Mouse (Mus musculus): ENCODE measurements at regions not wholly inside any gene's neighbourhood (a gene's known extent, or its start where the extent isn't known, plus 50 kb on each side); places are given as distances from the start of the nearest gene placed in this dataset.
"Not testable (repeated sequence)": the region's sequence is repeated elsewhere in the genome, so short reads cannot be mapped to it uniquely, and the experiment has no call there.

DNA sequence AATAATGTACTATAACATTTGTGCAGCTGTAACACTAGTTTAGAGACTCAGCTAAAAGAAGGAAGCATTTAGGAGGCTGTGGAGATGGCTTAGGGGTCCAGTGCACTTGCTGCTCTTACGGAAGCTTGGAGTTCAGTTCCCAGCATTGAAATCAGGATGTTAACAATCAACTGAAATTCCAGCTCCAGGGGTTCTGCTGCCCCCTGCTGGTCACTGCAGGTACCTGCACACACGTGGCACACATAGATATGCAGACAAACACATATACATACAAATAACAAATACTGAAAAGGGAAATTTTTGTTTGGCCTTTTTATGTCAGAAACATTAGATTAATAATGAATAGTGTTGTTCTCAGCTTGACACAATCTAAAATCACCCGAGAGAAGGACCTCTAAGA is 322.5 kb downstream of the Ajap1 start:
- DNase-seq (ENCODE audit: low read depth, low spot score), result no peak

DNA sequence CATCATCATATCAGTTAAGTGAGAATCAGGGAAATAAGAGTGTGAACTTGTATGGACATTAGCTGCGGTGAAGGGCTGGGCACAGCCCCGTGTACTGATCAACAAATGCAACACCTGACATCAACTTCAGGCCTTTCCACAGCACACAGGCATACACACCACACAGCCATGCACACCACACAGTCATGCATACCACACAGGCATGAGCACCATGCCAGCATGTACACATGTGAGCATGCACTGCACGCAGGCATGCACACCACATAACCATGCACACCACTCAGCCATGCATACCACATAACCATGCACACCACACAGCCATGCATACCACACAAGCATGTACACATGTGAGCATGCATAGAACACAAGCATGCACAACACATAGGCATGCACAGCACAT is 325.0 kb downstream of the Ajap1 start:
- no peak for DNase-seq (ENCODE audit: low read depth, low spot score)

DNA sequence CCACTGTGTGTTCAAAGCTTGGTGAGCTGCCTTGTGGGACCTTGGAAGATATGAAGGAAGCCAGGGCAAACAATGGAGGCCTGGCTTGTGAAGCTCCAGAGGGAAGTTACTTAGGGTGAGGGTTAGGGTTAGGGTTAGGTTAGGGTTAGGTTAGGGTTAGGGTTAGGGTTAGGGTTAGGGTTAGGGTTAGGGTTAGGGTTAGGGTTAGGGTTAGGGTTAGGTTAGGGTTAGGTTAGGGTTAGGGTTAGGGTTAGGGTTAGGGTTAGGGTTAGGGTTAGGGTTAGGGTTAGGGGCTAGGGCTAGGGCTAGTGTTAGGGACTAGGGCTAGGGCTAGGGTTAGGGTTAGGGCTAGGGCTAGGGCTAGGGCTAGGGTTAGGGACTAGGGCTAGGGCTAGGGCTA is 329.7 kb downstream of the Ajap1 start:
- DNase-seq (ENCODE audit: low read depth, low spot score), result not testable (repeated sequence)

DNA sequence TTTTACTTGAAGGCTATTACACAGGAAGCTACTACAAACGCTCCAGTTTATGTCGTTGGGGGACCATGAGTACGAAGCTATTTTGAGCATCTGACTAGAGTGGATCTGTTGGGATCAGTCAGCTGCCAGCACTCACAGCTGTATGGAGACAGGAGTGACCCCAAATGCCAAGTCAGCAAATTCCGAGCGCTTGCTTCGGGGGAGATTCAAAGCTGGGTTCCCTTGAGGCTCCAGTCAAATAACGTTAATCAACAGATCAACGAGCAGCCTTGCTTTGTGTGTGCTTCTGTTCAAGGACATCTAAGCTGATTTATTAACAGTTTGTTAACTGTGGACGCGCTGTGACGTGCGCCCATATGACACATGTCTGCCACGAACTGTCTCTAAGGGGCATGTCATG is 349.5 kb downstream of the Ajap1 start:
- no peak for DNase-seq (ENCODE audit: low read depth, low spot score)

DNA sequence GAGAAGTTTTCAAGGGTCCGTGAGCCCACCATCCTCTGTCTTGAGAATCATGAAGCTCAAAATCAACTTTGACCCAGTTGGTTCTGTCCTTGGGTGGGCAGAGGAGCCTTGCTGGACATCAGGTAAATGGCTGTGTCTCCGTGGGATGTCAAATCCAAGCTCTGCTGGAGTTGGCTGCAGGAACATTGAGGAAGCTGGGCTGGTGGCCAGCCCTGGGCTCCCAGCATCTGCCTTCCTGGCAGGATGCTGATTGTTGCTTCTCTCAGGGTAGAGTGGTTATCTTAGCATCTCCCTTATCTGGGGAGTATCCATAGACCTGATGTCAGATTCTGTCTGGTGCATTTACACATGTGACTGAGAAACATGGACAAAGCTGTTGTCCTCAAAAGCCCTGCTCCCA is 353.3 kb downstream of the Ajap1 start:
- no peak for DNase-seq (ENCODE audit: low read depth, low spot score)

DNA sequence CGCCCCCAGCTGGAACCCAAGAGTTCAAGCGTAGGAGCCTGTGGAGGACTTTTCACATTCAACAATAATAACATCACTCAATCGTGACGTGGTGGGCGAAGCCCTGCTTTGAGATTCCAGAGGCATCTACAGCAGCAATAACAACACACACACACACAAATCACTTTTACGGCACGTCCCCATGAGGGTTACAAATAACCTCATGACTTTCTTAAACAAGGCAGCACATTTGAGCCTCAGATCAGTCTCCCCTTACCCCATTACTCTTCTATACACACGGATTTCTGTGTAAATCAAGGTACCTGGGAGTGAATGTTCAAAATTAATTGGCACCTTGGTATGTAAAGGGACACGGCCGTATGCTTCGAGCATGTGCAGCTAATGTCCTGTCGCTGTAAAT is 354.4 kb downstream of the Ajap1 start:
- DNase-seq (ENCODE audit: low read depth, low spot score), result no peak

- no peak for DNase-seq (ENCODE audit: low read depth, low spot score)
These were observed 362.1 kb downstream of the Ajap1 start for GRCm38 (mm10) chr4:153120480-153120879.

- no peak for DNase-seq (ENCODE audit: low read depth, low spot score)
These were observed 362.9 kb downstream of the Ajap1 start for GRCm38 (mm10) chr4:153119647-153120102.

DNA sequence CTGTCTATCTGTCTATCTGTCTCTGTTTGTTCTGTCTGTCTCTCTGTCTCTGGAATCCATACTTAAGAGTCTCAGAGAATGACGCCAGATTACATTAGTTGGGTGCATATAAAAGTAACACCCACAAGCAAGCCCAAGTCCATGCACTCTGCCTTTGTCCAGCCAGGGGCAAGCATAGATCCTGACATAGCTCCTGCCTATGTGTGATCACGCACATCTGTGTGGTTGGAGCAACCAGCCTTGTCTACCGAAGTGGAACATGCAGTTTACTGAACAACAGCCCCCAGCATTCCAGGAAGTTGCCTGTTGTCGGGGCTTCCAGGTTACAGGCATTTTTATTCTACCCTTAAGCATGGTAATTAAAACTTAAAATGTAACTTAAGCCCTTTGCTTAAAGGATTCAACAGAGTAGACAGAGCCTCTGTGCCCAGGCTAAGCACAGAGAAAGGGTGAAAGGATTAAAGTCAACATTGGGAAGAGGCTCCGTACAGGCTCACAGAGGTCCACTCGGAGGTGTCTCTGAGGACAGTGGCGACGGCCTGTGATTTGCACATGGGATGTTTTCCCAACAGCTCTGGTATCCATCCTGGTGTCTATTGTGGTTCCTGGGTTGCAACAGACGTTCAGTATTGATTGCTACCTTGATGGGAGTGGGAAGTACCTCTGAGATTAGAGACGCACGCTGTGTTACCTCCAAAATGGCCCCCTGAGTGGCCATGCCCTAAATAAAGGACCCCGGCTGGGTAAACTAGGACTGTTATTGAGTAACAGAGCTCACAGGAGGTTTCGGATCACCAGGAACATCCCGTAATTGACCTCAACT is 363.6 kb downstream of the Ajap1 start:
- no peak for DNase-seq (ENCODE audit: low read depth, low spot score)

- no peak for DNase-seq (ENCODE audit: low read depth, low spot score)
These were observed 367.6 kb downstream of the Ajap1 start for GRCm38 (mm10) chr4:153114998-153115397.

DNA sequence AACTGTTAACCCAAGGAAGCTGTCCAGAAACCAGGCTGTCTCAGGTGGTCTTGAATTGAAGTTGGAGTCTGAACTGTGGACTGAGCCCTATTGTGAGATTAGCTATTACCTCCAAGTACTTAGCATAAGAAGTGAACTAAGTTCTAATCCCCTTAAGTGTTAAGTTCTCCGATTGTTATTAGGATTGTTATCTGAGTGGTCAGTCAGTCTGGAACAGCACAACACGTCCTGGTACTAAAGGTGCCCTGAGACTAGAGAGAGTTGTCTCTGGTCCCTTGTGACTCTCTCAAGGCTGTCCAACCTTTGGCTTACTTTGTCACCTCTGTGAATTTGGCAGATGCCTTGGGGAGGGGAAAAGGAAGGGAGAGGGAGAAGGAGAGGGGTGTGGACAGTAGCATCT is 369.0 kb downstream of the Ajap1 start:
- no peak for DNase-seq (ENCODE audit: low read depth, low spot score)

- DNase-seq (ENCODE audit: low read depth, low spot score), result no peak
These were observed 372.3 kb downstream of the Ajap1 start for GRCm38 (mm10) chr4:153110291-153110746.

- no peak for DNase-seq (ENCODE audit: low read depth, low spot score)
These were observed 384.0 kb downstream of the Ajap1 start for GRCm38 (mm10) chr4:153098591-153098990.

DNA sequence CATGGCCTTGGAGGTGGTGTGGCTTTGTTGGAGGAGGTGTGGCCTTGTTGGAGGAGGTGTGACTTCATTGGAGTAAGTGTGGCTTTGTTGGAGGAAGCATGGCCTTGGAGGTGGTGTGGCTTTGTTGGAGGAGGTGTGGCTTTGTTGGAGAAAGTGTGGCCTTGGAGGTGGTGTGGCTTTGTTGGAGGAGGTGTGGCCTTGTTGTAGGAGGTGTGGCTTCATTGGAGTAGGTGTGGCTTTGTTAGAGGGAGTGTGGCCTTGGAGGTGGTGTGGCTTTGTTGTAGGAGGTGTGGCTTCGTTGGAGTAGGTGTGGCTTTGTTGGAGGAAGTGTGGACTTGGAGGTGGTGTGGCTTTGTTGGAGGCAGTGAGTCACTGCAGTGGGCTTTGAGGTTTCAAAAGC is 385.0 kb downstream of the Ajap1 start:
- DNase-seq (ENCODE audit: low read depth, low spot score), result no peak

DNA sequence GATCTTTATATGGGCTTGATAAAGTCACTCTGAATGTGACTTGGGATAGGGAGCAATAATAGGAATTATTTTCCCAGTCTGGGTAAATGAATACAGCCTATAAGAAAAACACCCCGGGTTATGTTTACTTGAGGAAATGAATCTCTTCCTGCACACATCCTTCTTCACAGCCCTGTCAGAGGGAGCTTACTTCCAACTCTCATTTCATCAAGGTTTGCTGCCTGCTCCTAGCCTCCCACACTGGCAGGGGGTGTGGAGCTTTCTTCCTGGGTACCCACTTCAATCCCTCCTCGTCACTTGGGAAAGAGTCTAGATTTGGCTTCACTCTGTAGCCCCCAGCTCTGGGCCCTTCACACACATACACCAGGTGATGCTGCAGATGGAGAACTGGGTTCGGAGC is 389.5 kb downstream of the Ajap1 start:
- no peak for DNase-seq (ENCODE audit: low read depth, low spot score)

GRCm38 (mm10) chr4:153082166-153082565 is 400.4 kb downstream of the Ajap1 start:
- DNase-seq (ENCODE audit: low read depth, low spot score), result no peak

- no peak for DNase-seq (ENCODE audit: low read depth, low spot score)
These were observed 408.0 kb downstream of the Ajap1 start for GRCm38 (mm10) chr4:153074590-153074989.

DNA sequence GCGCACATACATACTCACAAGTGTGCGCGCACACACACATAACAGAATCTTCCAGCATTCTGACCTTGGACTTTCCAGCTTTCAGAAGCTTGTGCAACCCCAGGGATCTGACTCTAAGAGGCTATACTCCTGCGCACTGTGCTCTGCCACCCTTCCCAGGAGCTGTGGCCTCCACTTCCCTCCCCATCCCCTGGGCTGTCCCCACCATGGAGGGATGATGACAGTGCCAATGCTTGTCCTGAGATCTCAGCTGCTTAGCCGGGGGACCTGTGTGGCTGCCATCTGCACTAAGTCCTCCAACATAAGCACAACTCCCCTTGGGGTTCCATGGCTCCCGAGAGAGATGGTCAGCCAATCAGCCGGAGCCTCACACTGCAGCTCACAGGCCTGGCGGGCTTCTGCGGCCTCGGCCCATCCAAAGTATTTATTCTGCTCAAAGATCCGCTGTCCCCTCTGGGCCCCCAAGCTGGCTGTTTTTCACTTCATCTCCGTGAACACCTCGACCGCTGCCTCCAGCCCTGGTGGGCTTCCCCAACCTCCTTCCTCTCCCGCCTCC is 412.3 kb downstream of the Ajap1 start:
- DNase-seq (ENCODE audit: low read depth, low spot score), result no peak

- DNase-seq (ENCODE audit: low read depth, low spot score), result no peak
These were observed 414.1 kb downstream of the Ajap1 start for GRCm38 (mm10) chr4:153068484-153069033.

DNA sequence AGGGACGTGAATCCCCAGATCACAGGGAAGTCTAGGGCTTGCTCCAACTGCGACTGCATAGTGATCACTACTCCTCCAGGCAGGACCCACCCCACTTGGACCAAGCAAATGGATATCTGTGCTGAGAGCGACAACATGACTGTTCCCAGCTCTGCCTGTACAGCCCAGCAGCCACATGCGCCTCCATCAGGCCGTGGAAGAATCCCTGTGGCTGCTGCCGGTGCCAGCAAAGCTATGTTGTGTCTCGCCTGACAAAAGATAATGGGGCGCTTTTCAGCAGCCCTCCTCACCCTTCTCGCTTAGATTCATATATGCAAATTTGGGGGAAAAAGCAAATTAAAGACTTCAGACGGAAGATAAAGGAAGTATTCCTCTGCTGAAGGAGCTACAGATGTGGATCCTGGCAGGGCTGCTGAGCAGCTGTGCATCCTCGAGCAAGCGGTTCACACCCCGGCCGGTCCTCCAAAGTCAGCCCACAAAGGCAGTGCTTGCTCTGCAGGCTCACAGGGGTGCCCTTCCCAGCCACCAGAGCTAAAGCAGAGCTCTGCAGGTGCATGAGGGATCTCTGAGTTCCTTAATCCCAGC is 418.5 kb downstream of the Ajap1 start:
- no peak for DNase-seq (ENCODE audit: low read depth, low spot score)

DNA sequence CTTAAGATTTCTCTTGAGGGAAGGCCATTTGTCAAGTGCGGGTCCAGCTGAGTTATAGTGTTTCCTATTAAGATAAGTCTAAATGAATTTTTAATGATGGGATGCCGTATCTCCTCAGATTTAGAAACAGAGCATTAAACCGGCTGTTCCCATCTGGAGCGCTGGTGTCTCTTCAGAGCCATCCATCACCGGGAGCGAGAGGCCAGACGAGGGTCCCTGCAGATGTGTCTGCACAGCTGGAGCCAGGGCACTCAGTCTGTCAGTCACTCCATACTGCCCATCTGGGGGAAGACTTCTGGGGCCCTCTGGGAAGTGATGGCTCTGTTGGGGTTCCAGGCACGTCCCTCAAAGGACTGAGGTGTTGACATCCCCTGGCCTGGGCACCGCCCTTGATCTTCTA is 419.2 kb downstream of the Ajap1 start:
- DNase-seq (ENCODE audit: low read depth, low spot score), result no peak

DNA sequence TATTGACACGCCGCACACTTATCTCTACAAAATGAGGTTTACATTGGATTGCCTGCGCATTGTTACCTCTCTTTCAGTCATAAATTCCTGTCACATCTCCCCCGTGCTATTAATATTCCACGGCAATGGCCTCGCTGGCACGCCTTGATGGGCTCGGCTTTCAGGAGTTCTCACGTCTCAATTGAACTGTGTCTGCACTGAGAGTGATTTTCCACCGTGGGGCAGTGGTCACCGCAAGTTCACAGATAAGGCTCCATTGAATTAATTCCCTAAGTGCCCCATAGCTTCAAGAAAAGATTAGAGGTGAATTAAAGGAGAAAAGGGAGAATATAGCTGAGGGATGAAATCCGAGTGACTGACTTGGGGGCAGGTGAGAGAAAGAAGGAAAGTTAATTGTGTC is 424.5 kb downstream of the Ajap1 start:
- no peak for DNase-seq (ENCODE audit: low read depth, low spot score)

- no peak for DNase-seq (ENCODE audit: low read depth, low spot score)
These were observed 458.9 kb downstream of the Ajap1 start for GRCm38 (mm10) chr4:153023711-153024110.

Data from skeletal muscle tissue, adult 2 months (tissue).